Mouse (Mus musculus): ENCODE results near the gene Foxp1. TPM values are rescaled to one million over a fixed set of nuclear protein-coding genes. Genes with fewer than 3 reads are reported as not detected.

The Foxp1 gene
- polyA plus RNA-seq, 1 experiment from 2014 or later: 190 TPM

DNA sequence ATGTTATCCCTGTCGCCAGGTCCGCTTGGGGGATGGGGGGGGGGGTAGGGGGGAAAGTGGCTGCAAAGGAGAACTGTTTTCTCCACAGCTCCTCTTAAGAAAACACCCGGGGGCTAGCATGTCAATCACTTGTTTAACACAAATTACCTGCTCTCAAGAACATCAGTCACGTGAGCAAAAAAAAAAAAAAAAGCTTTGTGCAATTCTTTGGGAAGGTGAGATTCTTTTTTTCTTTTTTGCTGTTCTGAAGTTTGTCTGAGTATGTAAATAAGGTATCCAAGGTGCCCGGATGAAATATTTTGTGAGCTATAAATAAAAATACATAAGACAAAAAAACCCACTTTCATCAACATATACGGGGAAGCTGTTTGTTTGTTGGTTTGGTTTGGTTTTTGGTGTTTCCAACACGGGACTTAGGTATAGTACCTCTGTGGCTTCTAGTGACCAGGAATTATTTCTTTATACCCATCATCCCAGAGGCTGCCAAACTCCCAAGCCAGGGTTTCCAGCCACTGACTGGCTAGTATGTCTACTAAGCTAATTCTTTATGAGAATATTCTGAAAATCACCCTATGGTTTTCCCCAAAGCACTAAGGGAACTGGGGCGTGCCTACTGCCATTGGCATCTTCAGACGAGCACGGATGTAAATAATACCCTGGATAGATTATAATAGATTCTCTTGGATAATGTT is 1.3 kb upstream of the Foxp1 start:
- 22% methylated on average over 10 of the region's 10 CpGs for WGBS
- Histone ChIP-seq H3K4me1 (ENCODE audit: control insufficient read depth, insufficient read depth, low read length) (peaks cover 9% of the 10 kb centered on the region; the same call in 1 of the 2 replicates), H3K27ac (ENCODE audit: low read length) (peak overlapping the region; percentile 100), H3K4me3 (ENCODE audit: low read depth, low read length) (peak overlapping the region; percentile 86), H3K9ac (replicated peaks; ENCODE audit: low read depth, low read length) (peak overlapping the region; percentile 96), H3K27me3 (ENCODE audit: control insufficient read depth, insufficient read depth, low read length) (no peaks in the 10 kb centered on the region), H3K36me3 (ENCODE audit: control insufficient read depth, insufficient read depth, low read length) (no peaks in the 10 kb centered on the region), H3K9me3 (ENCODE audit: control insufficient read depth, low read depth, low read length) (peaks cover 3% of the 10 kb centered on the region; the same call in 1 of the 2 replicates), H3K4me2 (replicated peaks; ENCODE audit: low read depth, low read length) (peak overlapping the region; percentile 73)
- ATAC-seq (ENCODE audit: insufficient number of reproducible peaks, insufficient read depth, low FRiP score, low read depth): no peak

DNA sequence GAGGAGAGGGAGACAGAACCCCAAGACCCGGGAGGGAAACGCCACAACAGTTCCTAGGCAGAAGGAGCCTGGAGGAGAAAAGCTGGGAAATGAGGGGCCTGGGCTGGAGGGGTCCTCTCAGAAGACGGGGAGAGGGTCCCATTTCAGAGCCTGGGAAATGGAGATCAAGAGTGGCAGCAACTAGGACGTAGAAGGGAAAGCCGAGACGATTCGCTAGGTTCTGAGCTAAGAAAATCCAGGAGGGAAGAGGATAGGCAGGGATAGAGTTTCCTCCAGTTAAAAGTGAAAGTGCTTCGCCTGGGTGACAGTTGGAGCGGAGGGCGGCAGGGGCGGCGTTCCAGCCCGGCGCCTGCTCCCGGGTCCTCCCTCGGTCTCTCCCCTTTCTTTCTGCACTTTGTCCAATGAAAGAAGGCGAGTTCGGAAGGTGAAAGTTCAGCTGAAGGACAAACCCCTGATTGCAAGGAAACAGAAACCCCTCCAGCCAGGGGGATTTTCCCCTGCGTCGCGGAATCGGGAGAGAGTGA is 650 bp upstream of the Foxp1 start:
- H3K4me3 ChIP-seq (ENCODE audit: low read depth, low read length): peak overlapping the region; percentile 86
- peaks cover 3% of the 10 kb centered on the region; the same call in 1 of the 2 replicates for H3K9me3 ChIP-seq (ENCODE audit: control insufficient read depth, low read depth, low read length)
- H3K4me2 ChIP-seq (replicated peaks; ENCODE audit: low read depth, low read length): peak overlapping the region; percentile 73
- peak; percentile 56; the same call in 1 of the 2 replicates for ATAC-seq (ENCODE audit: insufficient number of reproducible peaks, insufficient read depth, low FRiP score, low read depth)
- H3K4me1 ChIP-seq (ENCODE audit: control insufficient read depth, insufficient read depth, low read length): peaks cover 9% of the 10 kb centered on the region; the same call in 1 of the 2 replicates
- WGBS: under 1% methylated on average over 22 of the region's 22 CpGs
- H3K27ac ChIP-seq (ENCODE audit: low read length): peak overlapping the region; percentile 100
- H3K27me3 ChIP-seq (ENCODE audit: control insufficient read depth, insufficient read depth, low read length): no peaks in the 10 kb centered on the region
- no peaks in the 10 kb centered on the region for H3K36me3 ChIP-seq (ENCODE audit: control insufficient read depth, insufficient read depth, low read length)
- peak overlapping the region; percentile 96 for H3K9ac ChIP-seq (replicated peaks; ENCODE audit: low read depth, low read length)

DNA sequence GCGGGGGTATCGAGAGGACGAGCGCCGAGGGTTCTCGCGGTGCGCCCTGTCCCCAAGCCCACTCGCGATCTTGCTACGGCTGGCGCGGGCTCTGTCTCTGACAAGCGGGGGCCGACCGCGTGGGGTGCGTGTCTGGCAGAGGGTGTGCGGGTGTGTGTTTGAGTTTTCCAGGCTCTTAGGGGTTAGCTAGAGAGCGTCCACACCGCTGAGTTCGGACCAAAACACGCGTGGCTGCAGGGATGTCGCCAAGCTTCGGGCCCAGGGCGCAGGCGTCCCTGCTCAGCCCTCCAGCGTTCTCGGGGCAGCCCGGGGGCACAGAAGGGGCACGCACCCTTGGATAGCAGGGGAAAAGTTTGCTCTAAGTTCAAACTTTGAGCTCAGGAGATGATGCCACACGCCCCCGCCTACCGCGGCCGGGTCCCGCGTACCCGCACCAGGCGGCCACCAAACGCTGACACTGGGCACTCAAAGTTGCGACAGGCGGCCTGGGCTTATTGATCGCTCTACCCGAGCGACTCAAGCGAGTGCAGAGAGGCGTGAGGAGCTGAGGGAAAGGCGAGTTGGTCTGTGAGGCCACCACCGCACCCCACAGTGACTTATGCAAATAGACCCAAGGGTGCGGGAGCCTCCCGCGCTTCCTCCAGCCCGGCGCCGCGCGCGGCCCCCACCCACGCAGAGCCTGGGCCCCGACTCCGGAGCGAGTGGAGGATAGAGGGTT is 721 bp downstream of the Foxp1 start:
- Histone ChIP-seq H3K27me3 (ENCODE audit: control insufficient read depth, insufficient read depth, low read length) (no peaks in the 10 kb centered on the region), H3K9ac (replicated peaks; ENCODE audit: low read depth, low read length) (peak overlapping the region; percentile 96), H3K36me3 (ENCODE audit: control insufficient read depth, insufficient read depth, low read length) (no peaks in the 10 kb centered on the region), H3K4me3 (ENCODE audit: low read depth, low read length) (peak overlapping the region; percentile 86), H3K27ac (ENCODE audit: low read length) (peak overlapping the region; percentile 100), H3K9me3 (ENCODE audit: control insufficient read depth, low read depth, low read length) (no peaks in the 10 kb centered on the region), H3K4me1 (ENCODE audit: control insufficient read depth, insufficient read depth, low read length) (peaks cover 12% of the 10 kb centered on the region; the same call in 1 of the 2 replicates), H3K4me2 (replicated peaks; ENCODE audit: low read depth, low read length) (peak overlapping the region; percentile 73)
- ATAC-seq (ENCODE audit: insufficient number of reproducible peaks, insufficient read depth, low FRiP score, low read depth): peak; percentile 24; the same call in 1 of the 2 replicates
- WGBS: under 1% methylated on average over 64 of the region's 64 CpGs

DNA sequence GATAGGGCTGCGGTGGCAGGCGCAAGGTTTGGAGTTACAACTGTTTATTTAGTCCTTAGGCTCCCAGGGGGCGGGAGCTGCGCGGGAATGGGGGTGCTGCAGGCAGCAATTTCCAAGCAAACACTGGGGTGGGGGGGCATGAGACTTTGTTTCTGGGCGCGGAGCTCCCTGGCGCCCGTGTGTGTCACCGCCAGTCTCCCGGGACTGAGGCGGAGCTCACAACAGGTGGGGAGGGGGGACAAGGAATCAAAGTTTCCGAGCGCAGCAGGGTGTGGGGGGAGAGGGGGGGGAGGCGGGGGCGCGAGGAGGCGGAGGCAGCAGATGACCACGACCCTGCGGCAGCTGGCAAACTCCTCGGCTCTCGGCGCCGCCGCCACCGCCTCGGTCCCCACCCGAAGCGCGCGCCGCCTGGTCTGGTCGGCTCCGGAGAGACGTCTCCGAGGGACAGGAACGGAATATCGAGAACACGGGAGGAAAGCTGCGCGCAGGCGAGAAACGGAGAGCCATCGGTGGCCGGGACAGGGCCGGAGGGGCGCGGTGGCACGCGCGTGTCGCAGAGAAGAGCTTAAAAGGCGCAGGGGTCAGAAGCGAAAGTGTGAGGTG is 1.4 kb downstream of the Foxp1 start:
- peaks cover 12% of the 10 kb centered on the region; the same call in 1 of the 2 replicates for H3K4me1 ChIP-seq (ENCODE audit: control insufficient read depth, insufficient read depth, low read length)
- peak overlapping the region; percentile 86 for H3K4me3 ChIP-seq (ENCODE audit: low read depth, low read length)
- H3K9me3 ChIP-seq (ENCODE audit: control insufficient read depth, low read depth, low read length): no peaks in the 10 kb centered on the region
- H3K9ac ChIP-seq (replicated peaks; ENCODE audit: low read depth, low read length): peak overlapping the region; percentile 96
- H3K27ac ChIP-seq (ENCODE audit: low read length): peak overlapping the region; percentile 100
- no peaks in the 10 kb centered on the region for H3K36me3 ChIP-seq (ENCODE audit: control insufficient read depth, insufficient read depth, low read length)
- H3K27me3 ChIP-seq (ENCODE audit: control insufficient read depth, insufficient read depth, low read length): no peaks in the 10 kb centered on the region
- peak overlapping the region; percentile 73 for H3K4me2 ChIP-seq (replicated peaks; ENCODE audit: low read depth, low read length)
- under 1% methylated on average over 54 of the region's 54 CpGs for WGBS
- peak; percentile 84 for ATAC-seq (ENCODE audit: insufficient number of reproducible peaks, insufficient read depth, low FRiP score, low read depth)

DNA sequence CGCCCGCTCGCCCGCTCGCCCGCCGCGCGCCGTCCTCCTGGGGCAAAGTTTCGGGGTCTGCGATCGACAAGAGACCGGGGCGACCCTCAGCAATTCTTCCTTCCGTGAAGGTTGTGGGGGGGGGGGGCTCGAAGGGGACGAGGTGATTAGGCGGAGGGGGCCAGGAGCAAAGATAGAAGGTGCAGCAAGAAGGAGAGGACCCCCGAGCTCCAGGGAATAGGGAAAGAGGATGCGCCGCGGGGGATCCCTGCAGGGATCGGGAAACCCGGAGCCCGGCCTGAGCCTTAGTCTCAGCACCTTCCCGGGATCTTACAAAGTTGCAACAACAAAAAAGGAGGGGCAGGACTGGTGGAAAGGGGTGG is 1.9 kb downstream of the Foxp1 start:
- H3K4me1 ChIP-seq (ENCODE audit: control insufficient read depth, insufficient read depth, low read length): peaks cover 12% of the 10 kb centered on the region; the same call in 1 of the 2 replicates
- H3K9ac ChIP-seq (replicated peaks; ENCODE audit: low read depth, low read length): peak overlapping the region; percentile 96
- under 1% methylated on average over 24 of the region's 27 CpGs for WGBS
- H3K27me3 ChIP-seq (ENCODE audit: control insufficient read depth, insufficient read depth, low read length): no peaks in the 10 kb centered on the region
- H3K27ac ChIP-seq (ENCODE audit: low read length): peak overlapping the region; percentile 100
- peak overlapping the region; percentile 73 for H3K4me2 ChIP-seq (replicated peaks; ENCODE audit: low read depth, low read length)
- no peaks in the 10 kb centered on the region for H3K36me3 ChIP-seq (ENCODE audit: control insufficient read depth, insufficient read depth, low read length)
- no peaks in the 10 kb centered on the region for H3K9me3 ChIP-seq (ENCODE audit: control insufficient read depth, low read depth, low read length)
- no peak for ATAC-seq (ENCODE audit: insufficient number of reproducible peaks, insufficient read depth, low FRiP score, low read depth)
- H3K4me3 ChIP-seq (ENCODE audit: low read depth, low read length): peak overlapping the region; percentile 86

DNA sequence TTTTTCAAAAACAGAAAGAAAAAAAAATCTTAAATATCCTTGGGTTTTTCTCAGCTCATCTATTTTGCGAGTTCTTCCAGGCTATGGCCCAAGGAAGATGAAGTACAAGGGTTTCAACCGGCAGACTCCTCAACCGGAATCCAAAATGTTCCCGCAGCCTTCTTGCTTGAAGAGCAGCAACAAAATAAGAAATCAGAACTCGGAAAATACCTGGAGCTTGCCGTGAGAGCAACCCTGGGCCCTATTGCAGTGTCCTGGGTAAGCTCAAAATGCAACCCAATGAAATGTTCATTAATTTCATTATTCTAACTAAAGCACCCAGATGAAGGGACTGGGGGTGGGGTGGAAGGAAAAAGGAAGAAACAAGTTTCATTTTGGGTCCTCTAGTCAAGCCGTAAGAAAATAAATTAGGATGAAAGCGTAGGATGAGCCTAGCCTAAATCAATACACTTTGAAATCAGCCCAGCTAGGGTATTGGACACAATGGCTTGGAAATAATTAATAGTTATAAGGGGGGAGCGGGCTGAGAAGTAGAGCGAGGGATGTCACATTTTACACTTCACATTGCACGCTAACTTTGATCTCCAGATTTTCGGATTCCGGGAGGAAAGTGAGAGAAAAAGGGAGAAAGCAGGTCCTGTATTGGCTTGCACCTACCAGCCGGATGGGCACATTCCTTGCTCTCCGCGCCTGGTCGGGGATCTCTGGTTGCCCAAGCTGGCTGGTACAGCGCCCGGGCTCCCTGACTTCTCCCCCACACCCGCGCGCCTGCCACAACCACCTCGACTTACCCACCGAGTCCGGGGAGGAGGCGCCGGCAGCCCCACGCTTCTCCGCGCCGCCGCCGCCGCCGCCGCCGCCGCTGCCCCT is 2.5 kb downstream of the Foxp1 start:
- Histone ChIP-seq H3K4me3 (ENCODE audit: low read depth, low read length) (peak overlapping the region; percentile 86), H3K9me3 (ENCODE audit: control insufficient read depth, low read depth, low read length) (no peaks in the 10 kb centered on the region), H3K4me2 (replicated peaks; ENCODE audit: low read depth, low read length) (peak overlapping the region; percentile 73), H3K27ac (ENCODE audit: low read length) (peak overlapping the region; percentile 100), H3K36me3 (ENCODE audit: control insufficient read depth, insufficient read depth, low read length) (no peaks in the 10 kb centered on the region), H3K27me3 (ENCODE audit: control insufficient read depth, insufficient read depth, low read length) (no peaks in the 10 kb centered on the region), H3K9ac (replicated peaks; ENCODE audit: low read depth, low read length) (peak overlapping the region; percentile 96), H3K4me1 (ENCODE audit: control insufficient read depth, insufficient read depth, low read length) (peaks cover 8% of the 10 kb centered on the region; the same call in 1 of the 2 replicates)
- no peak for ATAC-seq (ENCODE audit: insufficient number of reproducible peaks, insufficient read depth, low FRiP score, low read depth)
- 3% methylated on average over 36 of the region's 38 CpGs for WGBS

DNA sequence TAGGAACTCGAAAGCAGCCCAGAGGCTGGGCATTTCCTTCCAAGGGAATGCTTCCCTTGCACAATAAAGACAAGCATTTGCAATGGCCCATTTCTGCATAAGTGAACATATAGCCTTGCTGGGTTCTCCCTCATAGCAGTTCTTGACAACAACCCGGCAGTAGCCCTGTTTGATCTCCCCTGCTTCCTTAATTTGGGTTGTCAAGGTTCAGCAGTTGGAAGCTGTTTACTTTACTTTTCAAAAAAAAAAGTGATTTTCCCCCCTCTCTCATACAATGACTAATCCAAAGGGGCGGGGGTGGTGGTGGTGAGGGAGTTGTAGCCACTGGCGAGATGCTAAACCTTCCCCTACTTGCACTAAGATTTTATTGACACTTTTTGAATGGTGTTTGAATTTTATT is 3.5 kb downstream of the Foxp1 start:
- no peak overlapping the region; the same call in 1 of the 2 replicates for H3K27ac ChIP-seq (ENCODE audit: low read length)
- H3K27me3 ChIP-seq (ENCODE audit: control insufficient read depth, insufficient read depth, low read length): no peaks in the 10 kb centered on the region
- no peaks in the 10 kb centered on the region for H3K9me3 ChIP-seq (ENCODE audit: control insufficient read depth, low read depth, low read length)
- no peak for ATAC-seq (ENCODE audit: insufficient number of reproducible peaks, insufficient read depth, low FRiP score, low read depth)
- H3K4me2 ChIP-seq (replicated peaks; ENCODE audit: low read depth, low read length): peak overlapping the region; percentile 73
- H3K4me1 ChIP-seq (ENCODE audit: control insufficient read depth, insufficient read depth, low read length): peaks cover 6% of the 10 kb centered on the region; the same call in 1 of the 2 replicates
- peak overlapping the region; percentile 86 for H3K4me3 ChIP-seq (ENCODE audit: low read depth, low read length)
- 29% methylated on average over 4 of the region's 4 CpGs for WGBS
- no peaks in the 10 kb centered on the region for H3K36me3 ChIP-seq (ENCODE audit: control insufficient read depth, insufficient read depth, low read length)
- no peak overlapping the region for H3K9ac ChIP-seq (replicated peaks; ENCODE audit: low read depth, low read length)

Measured in stomach, embryonic 14.5 days (tissue).